Mouse (Mus musculus): ENCODE data around the gene Bhlhe40. TPM values are rescaled to one million over a fixed set of nuclear protein-coding genes. Genes with fewer than 3 reads are reported as not detected.

The Bhlhe40 gene
- 3.8 and 7.7 TPM in 2 replicates for total RNA-seq (2014; rRNA removed)
- polyA plus RNA-seq (2015; fragmentation: Nextera tagmentation; extraction: Ambion mirVana): 6.0 and 6.4 TPM in 2 replicates

DNA sequence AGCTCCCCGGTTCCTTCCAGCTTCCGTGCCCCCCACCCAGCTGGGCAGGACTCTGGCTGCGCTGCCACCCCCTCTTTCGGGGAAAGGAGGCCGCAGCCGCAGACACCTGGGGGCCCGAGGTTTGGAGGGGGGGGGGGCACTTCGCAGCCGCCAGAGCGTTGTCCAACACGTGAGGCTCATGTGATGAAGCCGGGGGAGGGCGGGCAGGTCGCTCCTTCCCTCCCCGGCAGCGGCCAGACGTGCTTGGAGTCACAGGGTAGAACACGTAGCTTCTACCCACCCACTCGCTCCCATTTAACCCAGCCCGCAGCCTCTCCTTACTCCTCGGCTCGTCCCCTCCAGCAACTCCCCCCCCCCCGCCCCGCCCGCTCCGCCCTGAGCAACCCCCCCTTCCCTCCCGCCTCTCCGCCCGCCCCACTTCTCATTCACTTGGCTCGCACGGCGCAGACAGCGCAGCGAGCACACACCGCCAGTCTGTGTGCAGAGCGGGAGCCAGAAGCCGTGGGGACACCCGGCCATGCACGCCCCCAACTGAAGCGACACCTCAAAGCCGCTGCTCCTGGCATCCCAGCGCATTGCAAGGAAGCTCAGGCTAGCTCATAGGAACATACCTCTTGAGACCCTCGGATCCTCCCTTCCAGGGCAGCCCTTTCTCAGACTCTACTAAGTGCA lies at the start of gene Bhlhe40:
TSS of gene Bhlhe40 (plus strand) at position 424 of the 672 bp plus-strand sequence.
- H3K4me1 ChIP-seq (ENCODE audit: insufficient read depth, low read length): peaks cover 6% of the 10 kb centered on the region; the same call in 1 of the 2 replicates
- H3K4me2 ChIP-seq (ENCODE audit: low read depth, low read length): peak within 1 kb of the TSS; percentile 90
- no peaks in the 10 kb centered on the region for H3K9me3 ChIP-seq (ENCODE audit: low read length)
- H3K9ac ChIP-seq (replicated peaks; ENCODE audit: low read length): peak within 1 kb of the TSS; percentile 74
- DNase-seq (ENCODE audit: low spot score) (peak; percentile 90), ATAC-seq (peak; percentile 88)
- H3K27me3 ChIP-seq (ENCODE audit: insufficient read depth, low read length): no peaks in the 10 kb centered on the region
- no peaks in the 10 kb centered on the region; the same call in 1 of the 2 replicates for H3K36me3 ChIP-seq (ENCODE audit: insufficient read depth, low read length)
- peak within 1 kb of the TSS; percentile 50 for H3K4me3 ChIP-seq (ENCODE audit: low read length)
- no peak for TF ChIP-seq CTCF (IDR thresholded peaks at IDR 0.05; ENCODE audit: low read depth)
- WGBS: under 1% methylated on average over 29 of the region's 43 CpGs
- H3K27ac ChIP-seq: peak within 1 kb of the TSS; percentile 94

DNA sequence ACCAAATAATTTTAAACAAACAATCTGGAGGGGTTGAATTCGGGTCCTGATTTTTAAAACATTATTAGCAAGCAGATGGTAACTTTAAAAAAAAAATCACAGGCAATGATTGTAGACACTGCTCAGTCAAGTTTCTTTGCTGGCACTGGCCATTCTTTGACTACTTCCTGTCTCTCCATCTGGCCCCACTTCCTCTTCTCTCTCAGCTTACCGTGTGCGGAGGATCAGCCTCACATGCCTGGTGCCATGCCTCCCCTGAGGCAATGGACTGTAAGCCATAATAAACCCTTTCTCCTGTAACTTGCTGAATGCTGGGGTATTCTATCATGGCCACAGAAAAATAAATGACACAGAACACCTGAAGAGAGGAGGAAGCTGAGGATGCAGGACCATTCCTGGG lies 48.8 kb upstream of the Bhlhe40 start:
- Histone ChIP-seq H3K9me3 (ENCODE audit: low read length) (no peaks in the 10 kb centered on the region), H3K9ac (replicated peaks; ENCODE audit: low read length) (no peak overlapping the region), H3K36me3 (ENCODE audit: insufficient read depth, low read length) (no peaks in the 10 kb centered on the region), H3K4me3 (ENCODE audit: low read length) (no peak overlapping the region), H3K4me2 (ENCODE audit: low read depth, low read length) (no peak overlapping the region), H3K27me3 (ENCODE audit: insufficient read depth, low read length) (no peaks in the 10 kb centered on the region), H3K27ac (no peak overlapping the region), H3K4me1 (ENCODE audit: insufficient read depth, low read length) (no peaks in the 10 kb centered on the region)
- TF ChIP-seq CTCF (IDR thresholded peaks at IDR 0.05; ENCODE audit: low read depth): no peak
- DNase-seq (ENCODE audit: low spot score) (no peak), ATAC-seq (no peak)
- WGBS: 71% methylated on average over 3 of the region's 3 CpGs

DNA sequence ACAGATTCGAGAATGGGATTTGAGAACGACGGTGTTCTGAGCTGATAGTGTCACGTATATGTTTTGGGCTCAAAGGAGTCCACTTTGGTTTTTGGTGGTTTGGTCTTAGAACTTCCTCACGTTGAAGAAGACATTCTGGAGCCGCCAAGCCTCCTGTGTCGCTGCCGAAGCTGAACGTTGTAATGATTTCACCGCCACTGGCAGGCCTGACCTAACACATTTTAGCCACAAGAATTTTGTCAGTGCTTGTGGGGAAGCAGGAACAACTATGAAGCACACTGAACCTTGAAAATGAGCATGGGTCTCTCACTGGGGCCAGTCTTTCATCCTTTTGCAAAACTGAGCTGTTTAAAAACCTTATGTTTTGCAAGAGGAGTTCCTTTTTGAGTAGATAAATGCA lies 42.4 kb upstream of the Bhlhe40 start:
- Histone ChIP-seq H3K9ac (replicated peaks; ENCODE audit: low read length) (no peak overlapping the region), H3K4me1 (ENCODE audit: insufficient read depth, low read length) (no peaks in the 10 kb centered on the region), H3K4me2 (ENCODE audit: low read depth, low read length) (no peak overlapping the region), H3K27me3 (ENCODE audit: insufficient read depth, low read length) (no peaks in the 10 kb centered on the region), H3K4me3 (ENCODE audit: low read length) (no peak overlapping the region), H3K9me3 (ENCODE audit: low read length) (no peaks in the 10 kb centered on the region), H3K27ac (no peak overlapping the region), H3K36me3 (ENCODE audit: insufficient read depth, low read length) (no peaks in the 10 kb centered on the region)
- no peak for DNase-seq (ENCODE audit: low spot score)
- ATAC-seq: no peak
- 95% methylated on average over 10 of the region's 10 CpGs for WGBS
- no peak for TF ChIP-seq CTCF (IDR thresholded peaks at IDR 0.05; ENCODE audit: low read depth)

DNA sequence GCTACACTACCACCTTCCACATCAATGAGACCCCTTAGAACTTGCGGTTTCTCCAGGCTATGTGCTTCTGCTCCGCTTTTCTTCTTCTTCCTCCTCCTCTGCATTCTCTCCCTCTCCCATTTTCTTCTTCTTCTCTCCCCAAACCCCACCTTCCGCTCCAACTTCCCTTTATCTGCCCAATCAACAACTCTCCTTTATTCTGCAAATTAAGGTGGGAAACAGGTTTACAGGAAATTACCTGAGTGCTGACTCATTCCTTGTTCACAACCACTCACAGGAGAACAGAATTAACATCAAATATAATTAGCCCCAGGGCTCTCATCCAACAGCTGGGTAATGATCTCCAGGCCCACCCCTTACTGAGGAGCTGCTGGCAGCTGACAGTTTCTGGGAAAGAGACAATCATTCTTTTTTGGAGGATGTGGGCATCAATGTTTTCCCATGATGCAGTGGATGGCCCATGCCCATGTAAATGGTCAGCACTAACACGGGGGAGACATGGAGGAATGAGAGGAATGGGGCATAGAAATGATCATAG lies 37.3 kb upstream of the Bhlhe40 start:
- no peaks in the 10 kb centered on the region for H3K36me3 ChIP-seq (ENCODE audit: insufficient read depth, low read length)
- no peaks in the 10 kb centered on the region for H3K27me3 ChIP-seq (ENCODE audit: insufficient read depth, low read length)
- WGBS: 79% methylated on average over 4 of the region's 4 CpGs
- no peak overlapping the region for H3K4me2 ChIP-seq (ENCODE audit: low read depth, low read length)
- no peak for TF ChIP-seq CTCF (IDR thresholded peaks at IDR 0.05; ENCODE audit: low read depth)
- H3K4me1 ChIP-seq (ENCODE audit: insufficient read depth, low read length): no peaks in the 10 kb centered on the region
- ATAC-seq (no peak), DNase-seq (ENCODE audit: low spot score) (no peak)
- no peak overlapping the region for H3K27ac ChIP-seq
- H3K9me3 ChIP-seq (ENCODE audit: low read length): no peaks in the 10 kb centered on the region
- H3K4me3 ChIP-seq (ENCODE audit: low read length): no peak overlapping the region
- H3K9ac ChIP-seq (replicated peaks; ENCODE audit: low read length): no peak overlapping the region

GRCm38 (mm10) chr6:108624915-108625314 lies 35.5 kb upstream of the Bhlhe40 start:
- WGBS: 85% methylated on average over 4 of the region's 4 CpGs
- TF ChIP-seq CTCF (IDR thresholded peaks at IDR 0.05; ENCODE audit: low read depth): no peak
- no peaks in the 10 kb centered on the region for H3K4me1 ChIP-seq (ENCODE audit: insufficient read depth, low read length)

GRCm38 (mm10) chr6:108630701-108631100 lies 29.7 kb upstream of the Bhlhe40 start:
- H3K36me3 ChIP-seq (ENCODE audit: insufficient read depth, low read length): no peaks in the 10 kb centered on the region
- H3K27ac ChIP-seq: no peak overlapping the region
- H3K9me3 ChIP-seq (ENCODE audit: low read length): peaks cover 2% of the 10 kb centered on the region; the same call in 1 of the 2 replicates
- ATAC-seq: no peak
- no peaks in the 10 kb centered on the region for H3K4me1 ChIP-seq (ENCODE audit: insufficient read depth, low read length)
- no peak overlapping the region for H3K4me3 ChIP-seq (ENCODE audit: low read length)
- DNase-seq (ENCODE audit: low spot score): no peak
- H3K9ac ChIP-seq (replicated peaks; ENCODE audit: low read length): no peak overlapping the region
- no peaks in the 10 kb centered on the region for H3K27me3 ChIP-seq (ENCODE audit: insufficient read depth, low read length)
- TF ChIP-seq CTCF (IDR thresholded peaks at IDR 0.05; ENCODE audit: low read depth): no peak
- no peak overlapping the region for H3K4me2 ChIP-seq (ENCODE audit: low read depth, low read length)

More at GRCm38 (mm10) chr6:108624915-108625314, 35.5 kb upstream of the Bhlhe40 start:
- Histone ChIP-seq H3K36me3 (ENCODE audit: insufficient read depth, low read length) (no peaks in the 10 kb centered on the region), H3K9ac (replicated peaks; ENCODE audit: low read length) (no peak overlapping the region), H3K27me3 (ENCODE audit: insufficient read depth, low read length) (no peaks in the 10 kb centered on the region), H3K27ac (no peak overlapping the region), H3K9me3 (ENCODE audit: low read length) (no peaks in the 10 kb centered on the region; the same call in 1 of the 2 replicates), H3K4me2 (ENCODE audit: low read depth, low read length) (no peak overlapping the region), H3K4me3 (ENCODE audit: low read length) (no peak overlapping the region)
- no peak for DNase-seq (ENCODE audit: low spot score)
- ATAC-seq: no peak

All from hindbrain, postnatal 0 days (tissue).